Mouse (Mus musculus) heart, postnatal 36 days (tissue): ENCODE measurements around the gene Amdhd1. TPM values are rescaled to one million over a fixed set of nuclear protein-coding genes. Genes with fewer than 3 reads are reported as not detected.

Experiments
- DNase-seq, 2 experiments: peaks; one replicate each; pipeline ENCODE4 v3.0.0; 2021 to 2022
- intact Hi-C: fragments of 180-260 bp; cut with DNase I; formaldehyde crosslinking; loops from one replicate; pipeline ENCODE4 v1.15.1; 2025
- total RNA-seq, 2 experiments: library from RNA; stranded (reverse); gene quantifications; 2 replicates each; pipeline ENCODE4 v1.2.3; 2021

Amdhd1 gene
- total RNA-seq, 2 experiments from 2014 or later = not detected

DNA sequence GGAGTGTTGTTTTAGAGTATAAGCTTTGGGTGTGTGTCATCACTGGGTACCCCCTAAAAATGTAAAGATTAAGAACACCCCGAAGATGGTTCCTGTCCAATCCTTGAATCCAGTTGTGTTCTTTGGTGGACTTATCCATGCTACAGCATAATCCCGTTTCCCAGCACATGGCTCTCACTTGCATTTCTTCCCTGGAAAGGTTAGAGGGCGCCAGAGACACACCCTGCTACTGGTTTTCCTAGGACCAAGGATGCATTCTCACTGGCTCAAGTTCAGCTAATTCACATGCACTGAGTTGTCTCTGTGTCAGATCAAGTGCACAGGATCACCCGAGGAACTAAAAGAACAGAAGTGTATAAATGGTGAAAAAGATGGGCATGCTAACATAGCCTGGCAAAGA is 53.2 kb downstream of the Amdhd1 start:
- intact Hi-C loops = loop anchor here (2.0 kb wide), 1 partner anchor 62 kb away; no protein-coding TSS in a partner anchor
- DNase-seq = peak; percentile 10 to 19

DNA sequence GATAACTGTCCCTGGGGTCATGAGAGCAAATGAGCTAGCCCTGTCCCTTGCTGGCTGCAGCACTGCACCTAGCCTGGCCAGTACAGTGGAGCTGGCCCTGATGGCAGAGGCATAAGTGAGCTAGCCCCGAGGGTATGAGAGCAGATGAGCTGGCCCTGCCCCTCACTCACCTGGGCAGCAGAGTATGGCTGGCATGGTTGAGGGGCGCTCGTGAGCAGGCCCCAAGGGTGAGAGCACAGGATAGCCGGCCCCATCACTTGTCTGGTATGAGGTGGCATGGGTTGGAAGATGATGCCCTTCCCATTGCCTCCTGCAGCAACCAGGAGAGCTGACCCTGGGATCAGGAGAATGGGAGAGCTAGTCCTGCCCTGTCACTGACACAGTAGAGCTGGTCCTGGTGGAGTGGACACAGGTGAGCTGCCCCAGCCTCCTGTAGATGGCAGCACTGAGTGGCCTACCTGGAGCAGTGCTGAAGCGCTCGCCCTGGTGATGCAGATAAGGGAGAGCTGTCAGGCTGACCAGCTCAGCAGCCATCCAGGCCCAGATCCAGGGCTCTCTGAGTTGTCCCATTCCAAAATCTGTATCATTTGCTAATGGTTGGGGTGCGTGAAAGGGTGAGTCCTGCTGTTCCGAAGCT is 54.7 kb downstream of the Amdhd1 start:
- intact Hi-C loops = no loop called here
- peak; percentile 13 for DNase-seq

DNA sequence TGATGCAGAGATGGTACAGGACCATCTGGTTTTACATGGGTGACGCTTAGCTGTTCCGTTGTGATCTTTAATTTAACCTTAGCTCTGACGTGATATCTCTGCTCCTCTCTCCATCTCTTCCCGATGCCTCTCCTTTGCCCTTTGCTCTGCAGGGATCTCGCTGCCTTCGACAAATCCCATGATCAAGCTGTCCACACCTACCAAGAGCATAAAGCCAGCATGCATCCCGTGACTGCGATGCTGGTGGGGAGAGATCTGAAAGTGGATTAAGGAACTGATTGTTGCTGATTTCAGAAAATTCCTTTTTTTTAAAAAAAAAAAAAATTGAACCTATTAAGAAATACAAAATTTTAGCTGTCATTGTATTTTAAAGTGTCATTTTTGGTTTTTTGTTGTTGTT is 55.3 kb downstream of the Amdhd1 start:
- DNase-seq = peak in 1 of 2 experiments; percentile 9
- intact Hi-C loops = no loop called here

Other genes starting within 250 kb of the Amdhd1 start
- 10 to 100 TPM; 42.0 to 53.5 TPM for gene Elk3, start 228.9 kb downstream of the Amdhd1 start, total RNA-seq
- 10 to 100 TPM; 33.6 to 34.8 TPM for gene Lta4h, start 86.6 kb downstream of the Amdhd1 start, total RNA-seq
- under 1 TPM; 0.14 to 0.41 TPM for gene Hal, start 51.3 kb downstream of the Amdhd1 start, total RNA-seq
- not detected for gene Ccdc38, start 599 bp upstream of the Amdhd1 start, total RNA-seq
- gene Snrpf, start 49.7 kb upstream of the Amdhd1 start, total RNA-seq = 10 to 100 TPM in 1 of 2 experiments, 1 to 10 TPM in 1; 7.4 to 11.5 TPM
- gene Ntn4, start 100.6 kb upstream of the Amdhd1 start, total RNA-seq = 10 to 100 TPM; 12.5 to 13.7 TPM